Mouse (Mus musculus) Muller cell, postnatal 12 days (primary cell): Measurements from ENCODE around the gene Cacna1s.

ENCODE experiments used
- DNase-seq: peaks from one replicate; pipeline ENCODE4 v3.0.0-alpha.2; 2015; ENCODE audit errors: inconsistent ontology term

The Cacna1s gene

GRCm38 (mm10) chr1:136137071-136137531 is 84.6 kb downstream of the Cacna1s start:
- no peak for DNase-seq

DNA sequence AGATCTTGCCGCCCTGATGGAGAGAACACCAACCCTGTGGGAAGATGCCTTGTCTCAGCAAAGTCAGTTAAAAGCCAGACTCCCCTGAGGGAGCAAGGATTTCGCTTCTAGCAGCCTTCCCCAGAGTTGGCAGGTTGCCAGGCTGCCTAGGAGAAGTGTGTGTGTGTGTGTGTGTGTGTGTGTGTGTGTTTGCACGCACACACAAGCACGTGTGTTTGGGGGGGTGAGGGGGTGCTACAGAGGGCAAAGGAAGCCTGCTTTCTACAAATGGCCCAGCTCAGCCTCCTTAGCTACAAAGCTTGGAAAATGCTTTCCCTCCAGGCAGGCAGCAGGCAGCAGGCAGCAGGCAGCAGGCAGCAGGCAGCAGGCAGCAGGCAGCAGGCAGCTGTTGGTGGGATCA is 85.0 kb downstream of the Cacna1s start:
- peak; percentile 55 for DNase-seq

GRCm38 (mm10) chr1:136138191-136138830 is 85.8 kb downstream of the Cacna1s start:
- DNase-seq: no peak

DNA sequence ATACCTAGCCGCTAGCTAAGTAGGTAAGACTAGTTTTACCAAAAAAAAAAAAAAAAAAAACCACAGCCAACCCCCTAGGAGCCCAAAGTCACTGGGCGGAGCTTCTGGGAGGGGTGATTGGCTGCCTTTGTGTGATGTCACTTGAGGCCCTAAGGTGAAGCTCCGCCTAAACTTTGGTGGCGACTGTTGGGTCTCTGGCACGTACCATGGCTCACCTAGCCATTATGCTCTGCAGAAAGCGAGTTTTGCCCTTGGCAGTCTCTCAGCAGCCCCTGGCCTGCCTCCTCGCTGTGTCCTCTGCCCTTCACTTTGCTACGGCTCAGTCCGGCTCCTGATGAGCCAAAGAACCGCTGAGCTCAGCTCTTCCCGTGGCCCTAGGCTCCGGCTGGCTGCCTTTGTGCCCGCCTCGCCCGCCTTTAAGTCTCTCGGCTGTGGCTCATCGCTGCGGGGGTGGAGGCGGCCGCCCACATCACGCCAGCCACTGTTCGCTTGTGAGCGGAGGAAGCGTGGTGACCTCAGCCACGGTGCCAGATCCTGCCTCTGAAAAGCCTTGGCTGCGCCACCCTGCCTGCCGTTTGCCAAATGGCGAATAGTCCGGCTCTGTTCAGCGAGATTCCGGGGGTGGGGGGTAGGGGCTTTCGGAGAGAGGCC is 87.6 kb downstream of the Cacna1s start:
- peak; percentile 95 for DNase-seq

- no peak for DNase-seq
Measured at GRCm38 (mm10) chr1:136141176-136141950, 88.8 kb downstream of the Cacna1s start.

DNA sequence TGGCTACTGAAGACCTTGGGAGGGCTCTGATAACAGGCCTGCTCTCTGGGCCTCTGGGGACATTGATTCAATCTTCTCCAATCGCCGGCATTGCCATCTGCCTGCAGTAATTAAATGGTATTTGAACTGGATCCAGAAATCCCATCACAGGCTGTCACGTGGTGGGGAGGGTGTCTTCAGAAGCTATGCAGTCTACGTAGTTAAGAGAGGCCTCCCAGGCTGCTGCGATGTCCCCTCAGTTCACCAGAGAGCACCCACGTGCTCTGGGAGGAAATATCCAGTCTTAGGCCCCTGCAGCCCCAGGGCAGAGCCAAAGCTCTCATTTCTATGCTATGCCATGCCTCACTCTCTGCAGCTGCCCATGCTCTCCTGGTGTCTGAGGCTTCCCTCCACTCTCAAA is 89.8 kb downstream of the Cacna1s start:
- peak; percentile 76 for DNase-seq

DNA sequence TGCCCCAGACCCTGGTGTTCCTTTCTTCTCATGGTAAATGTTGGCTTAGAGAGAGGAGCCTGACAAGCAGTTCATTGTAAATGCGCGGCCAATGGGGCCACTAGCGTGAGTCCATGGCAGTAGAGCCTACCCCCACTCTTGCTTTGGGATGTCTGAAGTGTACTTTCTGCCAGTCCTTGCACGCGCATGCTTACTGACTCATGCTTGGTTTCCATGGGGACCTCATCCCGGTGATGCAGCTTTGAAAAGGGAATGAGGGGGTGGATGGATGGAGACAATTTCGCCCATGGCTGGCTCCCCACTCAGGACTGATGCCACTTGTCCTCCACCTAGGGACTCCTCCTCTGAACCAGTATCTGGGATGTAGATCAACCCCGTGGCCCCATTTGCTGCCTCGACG is 91.0 kb downstream of the Cacna1s start:
- peak; percentile 43 for DNase-seq

DNA sequence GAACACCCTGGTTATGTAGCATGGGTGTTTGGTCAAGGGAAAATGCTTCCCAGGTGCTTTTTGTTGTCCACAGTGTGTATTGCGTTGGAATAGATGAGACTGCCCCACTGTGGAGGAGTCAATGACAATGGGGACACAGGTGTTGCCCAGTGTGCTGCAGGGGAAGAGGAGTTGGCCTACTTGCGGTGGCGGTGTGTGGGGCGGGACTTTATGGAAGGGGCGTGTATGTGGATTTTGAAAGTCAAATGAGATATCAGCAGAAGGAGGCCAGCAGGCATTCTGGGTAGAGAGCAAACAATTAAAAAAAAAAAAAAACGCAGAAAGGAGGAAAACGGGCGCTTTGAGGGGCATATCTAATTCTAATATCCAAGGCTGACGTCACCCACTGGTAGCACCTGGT is 97.2 kb downstream of the Cacna1s start:
- DNase-seq: no peak

DNA sequence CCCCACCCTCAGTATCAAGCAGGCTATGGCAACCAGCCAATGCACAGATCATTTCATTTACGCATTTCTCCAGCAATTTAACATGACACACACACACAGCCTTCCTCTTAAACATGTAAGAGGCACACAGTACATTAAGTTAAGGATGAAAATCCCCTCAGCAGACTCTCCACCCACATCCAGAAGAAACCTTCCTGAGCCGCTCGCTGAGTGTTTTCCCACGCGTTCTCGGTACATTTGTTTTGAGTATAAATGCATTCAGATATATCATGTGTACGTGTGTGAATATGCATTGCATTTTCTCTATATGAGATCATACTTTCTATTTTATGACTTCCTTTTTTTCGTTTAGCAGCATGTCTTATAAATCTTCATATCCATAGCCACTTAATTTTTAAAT is 98.8 kb downstream of the Cacna1s start:
- DNase-seq: no peak

- no peak for DNase-seq
Measured at GRCm38 (mm10) chr1:136156304-136156703, 103.8 kb downstream of the Cacna1s start.

GRCm38 (mm10) chr1:136156951-136157350 is 104.4 kb downstream of the Cacna1s start:
- no peak for DNase-seq

DNA sequence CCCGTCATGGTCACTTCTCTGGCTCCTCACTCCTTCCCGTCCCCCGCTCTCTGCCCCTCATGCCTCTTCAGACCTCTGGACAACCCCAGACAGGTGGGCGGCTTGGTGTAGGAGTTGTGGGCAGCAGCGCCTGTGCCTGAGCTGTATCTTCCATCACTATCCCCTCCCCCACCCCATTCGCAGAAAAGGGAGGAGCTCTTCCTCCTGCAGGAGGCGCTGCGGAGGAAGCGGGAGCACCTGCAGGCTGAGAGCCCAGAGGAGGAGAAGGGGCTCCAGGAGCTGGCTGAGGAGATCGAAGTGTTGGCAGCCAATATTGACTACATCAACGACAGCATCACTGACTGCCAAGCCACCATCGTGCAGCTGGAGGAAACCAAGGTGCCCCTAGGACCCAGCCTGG is 107.3 kb downstream of the Cacna1s start:
- DNase-seq: no peak

DNA sequence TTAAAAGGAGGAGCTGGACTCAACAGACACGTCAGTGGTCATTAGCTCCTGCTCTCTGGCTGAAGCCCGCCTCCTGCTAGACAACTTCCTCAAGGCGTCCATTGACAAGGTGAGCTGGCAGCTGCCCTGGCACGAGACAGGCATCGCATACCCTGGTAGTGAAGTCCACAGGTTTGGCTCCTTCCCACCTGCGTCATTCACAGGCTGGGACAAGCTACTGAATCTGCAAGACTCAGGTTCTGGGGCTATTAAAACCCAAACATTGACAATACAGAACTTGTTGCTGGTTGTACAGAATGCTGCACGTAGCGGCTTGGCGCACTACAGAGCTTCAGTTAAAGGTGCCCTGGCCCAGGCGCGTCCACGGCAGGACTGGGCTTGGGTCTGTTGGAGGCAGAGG is 107.7 kb downstream of the Cacna1s start:
- DNase-seq: no peak

DNA sequence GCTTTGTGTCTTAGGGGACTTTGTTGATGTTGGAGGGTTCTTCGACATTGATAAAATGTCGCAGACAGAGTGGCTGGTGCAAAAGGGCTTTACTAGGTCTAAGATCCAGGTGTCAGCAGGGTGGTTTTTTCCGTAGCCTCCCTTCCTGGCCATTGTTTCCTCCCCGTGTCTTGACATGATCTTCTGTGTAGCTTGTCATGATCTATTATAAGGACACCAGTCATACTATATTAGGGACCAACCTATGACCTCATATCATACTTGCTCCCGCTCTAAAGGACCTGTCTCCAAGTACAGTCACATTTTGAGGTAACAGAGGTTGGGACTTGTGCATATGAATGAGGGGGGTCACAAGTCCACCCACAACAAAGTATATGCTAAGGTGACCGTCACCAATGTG is 108.4 kb downstream of the Cacna1s start:
- no peak for DNase-seq

- no peak for DNase-seq
Measured at GRCm38 (mm10) chr1:136161333-136161921, 108.9 kb downstream of the Cacna1s start.

DNA sequence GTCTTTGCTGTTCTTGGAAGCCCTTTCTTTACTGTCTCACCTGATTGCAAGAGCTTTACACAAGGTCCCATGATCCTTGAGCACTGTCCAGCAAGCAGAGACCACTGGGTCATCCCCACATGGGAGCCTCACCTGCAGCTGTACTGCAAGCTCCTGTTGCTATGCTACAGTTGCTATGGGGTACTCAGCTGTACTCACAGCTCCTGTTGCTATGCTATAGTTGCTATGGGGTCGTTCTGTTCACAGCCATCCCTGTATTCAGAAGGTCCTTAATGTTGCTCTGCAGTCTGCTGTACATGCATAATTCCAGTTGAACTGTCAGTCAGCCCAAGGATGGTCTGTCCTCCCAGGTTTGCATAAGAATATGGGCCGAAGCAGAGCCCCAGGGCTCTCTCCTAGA is 112.9 kb downstream of the Cacna1s start:
- no peak for DNase-seq

GRCm38 (mm10) chr1:136167657-136168056 is 115.1 kb downstream of the Cacna1s start:
- DNase-seq: peak; percentile 43
